Mouse (Mus musculus) spleen, adult 10 weeks (tissue): ENCODE measurements around the gene Cd34. TPM values are rescaled to one million over a fixed set of nuclear protein-coding genes. Genes with fewer than 3 reads are reported as not detected.

ENCODE experiments used
- polyA plus RNA-seq: library from polyadenylated mRNA; stranded (reverse); fragments of 350-450 nt; fragmentation: Illumina TruSeq; extraction: RNeasy Lipid Tissue Mini Kit (QIAGEN cat#74804); gene quantifications from one replicate; pipeline ENCODE4 v1.2.3, GENCODE M21; 2015; ENCODE audit warnings: low replicate concordance; ENCODE audit not compliant: insufficient read depth

Cd34 gene
- 23.6 TPM for polyA plus RNA-seq

DNA sequence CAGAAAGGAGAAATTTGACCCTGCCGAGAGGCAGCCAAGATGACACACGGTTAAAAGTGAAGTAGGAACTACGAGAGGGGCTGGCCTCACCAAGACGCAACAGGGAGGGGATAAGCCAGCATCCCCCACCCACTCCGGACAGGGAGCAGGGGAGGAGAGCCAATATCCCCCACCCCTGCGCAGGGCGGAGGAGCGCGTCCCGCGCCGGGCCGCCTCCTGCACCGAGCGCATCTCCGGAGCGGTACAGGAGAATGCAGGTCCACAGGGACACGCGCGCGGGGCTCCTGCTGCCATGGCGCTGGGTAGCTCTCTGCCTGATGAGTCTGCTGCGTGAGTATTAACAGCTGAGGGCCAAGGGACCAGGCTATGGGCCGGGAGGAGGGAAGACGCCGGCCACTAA, at the start of gene Cd34:
Gene Cd34 (plus strand): TSS at position 105 of the 400 bp plus-strand sequence.

Other genes with a start within 250 kb of the Cd34 start
- gene Cd46, start 153.4 kb downstream of the Cd34 start, polyA plus RNA-seq: 6.8 TPM
- 180 TPM for gene Cr1l, start 192.8 kb downstream of the Cd34 start, polyA plus RNA-seq
- gene Cr2, start 237.9 kb downstream of the Cd34 start, polyA plus RNA-seq: 903 TPM